Mouse (Mus musculus) CH12.LX (cell line): Measurements from ENCODE around the gene Myo5a. TPM values are rescaled to one million over a fixed set of nuclear protein-coding genes. Genes with fewer than 3 reads are reported as not detected.
A peak's percentile ranks its signal among the peaks of the same experiment; 100 is the strongest.

Experiments
- DNase-seq: peaks from one replicate; pipeline ENCODE4 v3.0.0-alpha.2; 2013; ENCODE audit errors: extremely low read depth
- H3K27ac ChIP-seq: 2 replicates; pipeline ENCODE4 v1.5.1; 2012; ENCODE audit warnings: low read depth, mild to moderate bottlenecking, control low read depth, moderate library complexity; ENCODE audit not compliant: insufficient read depth
- H3K27me3 ChIP-seq: replicated peaks from 2 replicates; pipeline ENCODE3; 2012; ENCODE audit warnings: inconsistent platforms
- H3K36me3 ChIP-seq, 2 experiments: replicated peaks in 1 of 2; 2 replicates each; pipeline versions ENCODE3 to v1.6.1; 2012; ENCODE audit warnings: inconsistent platforms in 1 of 2, low read length in 1 of 2, mild to moderate bottlenecking in 1 of 2, mixed read lengths in 1 of 2, moderate library complexity in 1 of 2; ENCODE audit not compliant: control insufficient read depth in 1 of 2, insufficient read depth in 1 of 2
- H3K4me1 ChIP-seq, 2 experiments: 2 replicates each; pipeline ENCODE4 v1.6.1; 2012; ENCODE audit warnings: inconsistent platforms in 1 of 2, moderate library complexity in 1 of 2; ENCODE audit not compliant: insufficient read depth in 2 of 2, control insufficient read depth in 1 of 2
- H3K4me2 ChIP-seq: 2 replicates; pipeline ENCODE4 v1.6.1; 2012; ENCODE audit warnings: low read depth, mild to moderate bottlenecking, control low read depth; ENCODE audit not compliant: poor library complexity, insufficient read depth, severe bottlenecking
- H3K4me3 ChIP-seq, 3 experiments: fragments of 150-350 bp in 1 of 3; sonication (generic) in 1 of 3; replicated peaks in 1 of 3; 2 replicates each; pipeline versions ENCODE3 to v1.5.1; 2011 to 2012; ENCODE audit warnings: low read depth in 2 of 3, low read length in 2 of 3, mild to moderate bottlenecking in 2 of 3, moderate library complexity in 2 of 3, control low read depth in 1 of 3, improper control_type of control experiment in 1 of 3, inconsistent platforms in 1 of 3, mixed read lengths in 1 of 3; ENCODE audit not compliant: poor library complexity in 1 of 3
- H3K79me2 ChIP-seq: replicated peaks from 2 replicates; pipeline ENCODE4 v1.6.1; 2012; ENCODE audit warnings: mild to moderate bottlenecking, moderate library complexity; ENCODE audit not compliant: control insufficient read depth, poor library complexity, insufficient read depth, severe bottlenecking; ENCODE audit errors: extremely low read depth
- H3K9ac ChIP-seq: 2 replicates; pipeline ENCODE4 v1.6.1; 2012; ENCODE audit warnings: low read depth, mild to moderate bottlenecking, control low read depth, moderate library complexity; ENCODE audit not compliant: insufficient read depth
- H3K9me3 ChIP-seq: replicated peaks from 2 replicates; pipeline ENCODE3; 2012; ENCODE audit warnings: low read length, inconsistent platforms, mixed read lengths
- BHLHE40 ChIP-seq: IDR thresholded peaks from 2 replicates; pipeline ENCODE4 v1.6.1; 2011; ENCODE audit warnings: mild to moderate bottlenecking, low read depth, low read length, improper control_type of control experiment
- CHD1 ChIP-seq: IDR thresholded peaks from 2 replicates; pipeline ENCODE4 v1.6.1; 2012; ENCODE audit warnings: low read depth, low read length, improper control_type of control experiment, inconsistent platforms
- CHD2 ChIP-seq: IDR thresholded peaks from 2 replicates; pipeline ENCODE4 v1.6.1; 2011; ENCODE audit warnings: low read length, improper control_type of control experiment
- CTCF ChIP-seq, 2 experiments: IDR thresholded peaks in 1 of 2; conservative IDR thresholded peaks in 1 of 2; 2 replicates each; pipeline ENCODE4 v1.5.1; 2011 to 2012; ENCODE audit warnings: low read depth in 2 of 2, low read length in 2 of 2, improper control_type of control experiment in 1 of 2, inconsistent platforms in 1 of 2, mild to moderate bottlenecking in 1 of 2, moderate library complexity in 1 of 2
- ETS1 ChIP-seq: conservative IDR thresholded peaks from 2 replicates; pipeline ENCODE4 v1.6.1; 2012; ENCODE audit warnings: low read depth, mild to moderate bottlenecking, inconsistent platforms, low read length, improper control_type of control experiment, moderate library complexity
- GABPA ChIP-seq: IDR thresholded peaks from 2 replicates; pipeline ENCODE4 v1.6.1; 2012; ENCODE audit warnings: low read depth, low read length, improper control_type of control experiment, inconsistent platforms; ENCODE audit not compliant: insufficient replicate concordance
- IRF4 ChIP-seq: IDR thresholded peaks from 2 replicates; pipeline ENCODE4 v1.6.1; 2014; ENCODE audit warnings: low read depth, mild to moderate bottlenecking, inconsistent platforms, low read length, improper control_type of control experiment
- JUN ChIP-seq: IDR thresholded peaks from 2 replicates; pipeline ENCODE4 v1.6.1; 2011; ENCODE audit warnings: low read depth, mild to moderate bottlenecking, low read length, improper control_type of control experiment, moderate library complexity; ENCODE audit not compliant: insufficient read depth
- JUND ChIP-seq: conservative IDR thresholded peaks from 2 replicates; pipeline ENCODE4 v1.6.1; 2011; ENCODE audit warnings: low read depth, low read length, improper control_type of control experiment
- MAFK ChIP-seq: IDR thresholded peaks from 2 replicates; pipeline ENCODE4 v1.6.1; 2011; ENCODE audit warnings: low read length, improper control_type of control experiment; ENCODE audit not compliant: insufficient replicate concordance
- MAX ChIP-seq: IDR thresholded peaks from 2 replicates; pipeline ENCODE4 v1.6.1; 2011; ENCODE audit warnings: low read length, improper control_type of control experiment
- MXI1 ChIP-seq: IDR thresholded peaks from 2 replicates; pipeline ENCODE4 v1.6.1; 2011; ENCODE audit warnings: mild to moderate bottlenecking, low read depth, low read length, improper control_type of control experiment
- MYC ChIP-seq: IDR thresholded peaks from 2 replicates; pipeline ENCODE4 v1.6.1; 2011; ENCODE audit warnings: low read depth, mild to moderate bottlenecking, improper control_type of control experiment, low read length
- NELFE ChIP-seq: IDR thresholded peaks from 2 replicates; pipeline ENCODE4 v1.6.1; 2011; ENCODE audit warnings: low read depth, low read length, improper control_type of control experiment
- RAD21 ChIP-seq: IDR thresholded peaks from 2 replicates; pipeline ENCODE4 v1.6.1; 2011; ENCODE audit warnings: low read depth, mild to moderate bottlenecking, low read length, improper control_type of control experiment, moderate library complexity
- SMC3 ChIP-seq: IDR thresholded peaks from 2 replicates; pipeline ENCODE4 v1.6.1; 2011; ENCODE audit warnings: low read depth, low read length, improper control_type of control experiment
- UBTF ChIP-seq: IDR thresholded peaks from 2 replicates; pipeline ENCODE4 v1.6.1; 2012; ENCODE audit warnings: low read depth, mild to moderate bottlenecking, inconsistent platforms, low read length, improper control_type of control experiment, moderate library complexity
- ZC3H11A ChIP-seq: IDR thresholded peaks from 2 replicates; pipeline ENCODE4 v1.6.1; 2012; ENCODE audit warnings: low read depth, mild to moderate bottlenecking, inconsistent platforms, low read length, improper control_type of control experiment
- dilution Hi-C: fragments of 300-500 bp; cut with MboI; formaldehyde crosslinking; loops from 2 replicates; pipeline ENCODE4 v1.14.3; 2020; ENCODE audit warnings: low sequenced_read_pairs; ENCODE audit not compliant: extremely low pct_unique_long_range_greater_than_20kb, extremely low pct_ligation_motif_present
- in situ Hi-C: fragments of 300-500 bp; cut with MboI; formaldehyde crosslinking; loops from 3 replicates; pipeline ENCODE4 v1.14.3; 2019; ENCODE audit warnings: low sequenced_read_pairs, low pct_ligation_motif_present, low pct_unique_long_range_greater_than_20kb, mixed read lengths
- polyA plus RNA-seq: library from polyadenylated mRNA; unstranded; fragments of >175 nt; gene quantifications from 2 replicates; pipeline ENCODE4 v1.2.1, GENCODE M21; 2012; ENCODE audit warnings: low read depth; ENCODE audit not compliant: insufficient read length
- total RNA-seq, 2 experiments: library from RNA; depleted of rRNA; stranded (reverse); fragments of 300-350 nt in 1 of 2; fragments of >200 nt in 1 of 2; gene quantifications; 2 replicates each; pipeline ENCODE4 v1.2.3; 2012 to 2014

Gene Myo5a
- total and polyA plus RNA-seq, 3 experiments, result 55.0 to 107 (median 66.6) TPM

GRCm38 (mm10) chr9:75049100-75049499 lies 21.7 kb upstream of the Myo5a start:
- no peak overlapping the region for H3K27ac ChIP-seq
- DNase-seq, result no peak
- TF ChIP-seq ETS1 (no peak), GABPA (no peak), MXI1 (no peak), MAFK (no peak), BHLHE40 (no peak), CTCF (conservative IDR thresholded peaks at IDR 0.05 in 1 of 2, IDR thresholded peaks at IDR 0.05 in 1 of 2; ENCODE audit: low read depth in 2 of 2, low read length in 2 of 2) (no peak), MYC (no peak), JUND (no peak), NELFE (no peak), RAD21 (no peak), IRF4 (no peak), UBTF (no peak), CHD2 (no peak), CHD1 (no peak), ZC3H11A (no peak)
- TF ChIP-seq, all 38 proteins: peak for 0
- in situ Hi-C loops (no loop called here), dilution Hi-C loops (no loop called here)
- Histone ChIP-seq H3K9ac (no peak overlapping the region), H3K27me3 (no peaks in the 10 kb centered on the region), H3K4me3 (no peak overlapping the region), H3K4me2 (no peak overlapping the region), H3K79me2 (peaks cover 62% of the 10 kb centered on the region), H3K36me3 (peaks cover 22 to 58% of the 10 kb centered on the region in 2 experiments), H3K9me3 (no peaks in the 10 kb centered on the region), H3K4me1 (peaks cover 8 to 44% of the 10 kb centered on the region in 2 experiments; a peak in 3 of 4 replicates)

- in situ Hi-C loops, result loop anchor here (10.0 kb wide), 1 partner anchor 235 kb away; no protein-coding TSS in a partner anchor
Observed at GRCm38 (mm10) chr9:75050003-75050402, 20.8 kb upstream of the Myo5a start.

More at GRCm38 (mm10) chr9:75050003-75050402, 20.8 kb upstream of the Myo5a start:
- Histone ChIP-seq H3K4me1 (peaks cover 8 to 43% of the 10 kb centered on the region in 2 experiments; a peak in 3 of 4 replicates), H3K9ac (no peak overlapping the region), H3K9me3 (no peaks in the 10 kb centered on the region), H3K36me3 (peaks cover 22 to 61% of the 10 kb centered on the region in 2 experiments), H3K4me3 (no peak overlapping the region), H3K79me2 (peaks cover 62% of the 10 kb centered on the region), H3K27ac (no peak overlapping the region), H3K27me3 (no peaks in the 10 kb centered on the region), H3K4me2 (peak overlapping the region; percentile 83)
- no peak for TF ChIP-seq ETS1
- TF ChIP-seq ZC3H11A, result peak; percentile 62
- TF ChIP-seq IRF4, result 0 out of 2 replicates have a peak, but pooled peaks have one; percentile 26
- TF ChIP-seq CTCF (conservative IDR thresholded peaks at IDR 0.05 in 1 of 2, IDR thresholded peaks at IDR 0.05 in 1 of 2; ENCODE audit: low read depth in 2 of 2, low read length in 2 of 2), result peak; percentile 87 to 100
- peak; percentile 72; the same call in 1 of the 2 replicates for TF ChIP-seq NELFE
- TF ChIP-seq JUN, result no peak
- no peak for TF ChIP-seq MAX
- TF ChIP-seq SMC3, result peak; percentile 91
- TF ChIP-seq RAD21, result peak; percentile 91
- peak; percentile 75 for DNase-seq
- dilution Hi-C loops, result no loop called here
